Mouse (Mus musculus) liver, adult 2 months (tissue): ENCODE measurements around the gene Fbxl2.

Experiments
- CTCF ChIP-seq: fragments of 200-500 bp; IDR thresholded peaks from 2 replicates; pipeline ENCODE4 v1.5.1; 2011; ENCODE audit warnings: low read depth, low read length, control low read depth
- POLR2A ChIP-seq: fragments of 200-500 bp; IDR thresholded peaks from 2 replicates; pipeline ENCODE4 v1.6.1; 2011; ENCODE audit warnings: low read length, control low read depth; ENCODE audit not compliant: insufficient read depth; ENCODE audit errors: extremely low read depth

- no peak for TF ChIP-seq POLR2A
- no peak for TF ChIP-seq CTCF
These were observed 68.7 kb downstream of the Fbxl2 start for GRCm38 (mm10) chr9:113977225-113977840.
